Mouse (Mus musculus) embryonic facial prominence, embryonic 13.5 days (tissue): ENCODE data around the gene Pard3. TPM values are rescaled to one million over a fixed set of nuclear protein-coding genes. Genes with fewer than 3 reads are reported as not detected.

Experiments used
- ATAC-seq: fragments of 200-750 bp; cut with Nextera tagmentation; 2 replicates; pipeline ENCODE4 v1.8.0; 2017; ENCODE audit warnings: low read depth; ENCODE audit not compliant: insufficient number of reproducible peaks, insufficient read depth, low FRiP score, low TSS enrichment
- H3K27ac ChIP-seq: fragments of 300-500 bp; sonication (generic); 2 replicates; pipeline ENCODE4 v1.5.1; 2015; ENCODE audit warnings: moderate library complexity, mild to moderate bottlenecking, inconsistent platforms
- H3K27me3 ChIP-seq: fragments of 300-500 bp; sonication (generic); 2 replicates; pipeline ENCODE4 v1.6.1; 2015; ENCODE audit warnings: mild to moderate bottlenecking, inconsistent platforms
- H3K36me3 ChIP-seq: fragments of 300-500 bp; sonication (generic); 2 replicates; pipeline ENCODE4 v1.6.1; 2015; ENCODE audit warnings: mild to moderate bottlenecking, inconsistent platforms
- H3K4me1 ChIP-seq: fragments of 300-500 bp; sonication (generic); 2 replicates; pipeline ENCODE4 v1.6.1; 2015; ENCODE audit warnings: inconsistent platforms
- H3K4me2 ChIP-seq: fragments of 300-500 bp; sonication (generic); 2 replicates; pipeline ENCODE4 v1.6.1; 2015; ENCODE audit warnings: moderate library complexity, mild to moderate bottlenecking, inconsistent platforms
- H3K4me3 ChIP-seq: fragments of 300-500 bp; sonication (generic); 2 replicates; pipeline ENCODE4 v1.5.1; 2015; ENCODE audit warnings: mild to moderate bottlenecking, inconsistent platforms
- H3K9ac ChIP-seq: fragments of 300-500 bp; sonication (generic); 2 replicates; pipeline ENCODE4 v1.6.1; 2015; ENCODE audit warnings: mild to moderate bottlenecking, inconsistent platforms
- H3K9me3 ChIP-seq: fragments of 300-500 bp; sonication (generic); 2 replicates; pipeline ENCODE4 v1.6.1; 2016; ENCODE audit warnings: inconsistent platforms
- WGBS: fragments of 180-500 bp; shearing (Covaris S2); methylation state at CpG from one replicate; pipeline ENCODE4 v1.1.7; 2015; ENCODE audit warnings: mixed read lengths; 5-methylcytosine and 5-hydroxymethylcytosine counted together
- polyA plus RNA-seq: library from polyadenylated mRNA; unstranded; fragments of >200 nt; fragmentation: Nextera tagmentation; extraction: Ambion mirVana; gene quantifications from 2 replicates; pipeline ENCODE4 v1.2.1, GENCODE M21; 2015

Pard3 gene
- polyA plus RNA-seq, 1 experiment from 2014 or later: 35.6 TPM

GRCm38 (mm10) chr8:127087434-127087833 is 23.7 kb downstream of the Pard3 start:
- Histone ChIP-seq H3K4me1 (peaks cover 72% of the 10 kb centered on the region), H3K4me2 (no peak overlapping the region), H3K27me3 (no peaks in the 10 kb centered on the region), H3K9ac (no peak overlapping the region), H3K36me3 (no peaks in the 10 kb centered on the region), H3K9me3 (no peaks in the 10 kb centered on the region), H3K27ac (peak overlapping the region; percentile 60; the same call in 1 of the 2 replicates), H3K4me3 (no peak overlapping the region)
- 69% methylated on average over 1 of the region's 1 CpGs for WGBS
- ATAC-seq: no peak

GRCm38 (mm10) chr8:127088372-127088771 is 24.7 kb downstream of the Pard3 start:
- H3K4me2 ChIP-seq: peak overlapping the region; percentile 18
- peaks cover 80% of the 10 kb centered on the region for H3K4me1 ChIP-seq
- ATAC-seq: no peak
- no peaks in the 10 kb centered on the region for H3K36me3 ChIP-seq
- H3K9me3 ChIP-seq: no peaks in the 10 kb centered on the region
- H3K27ac ChIP-seq: peak overlapping the region; percentile 60; the same call in 1 of the 2 replicates
- no peak overlapping the region for H3K9ac ChIP-seq
- 6% methylated on average over 9 of the region's 9 CpGs for WGBS
- no peaks in the 10 kb centered on the region for H3K27me3 ChIP-seq
- H3K4me3 ChIP-seq: no peak overlapping the region

- Histone ChIP-seq H3K27ac (0 out of 2 replicates have a peak overlapping the region, but pooled peaks have one; percentile 14), H3K4me2 (no peak overlapping the region), H3K9ac (no peak overlapping the region), H3K4me1 (peaks cover 82% of the 10 kb centered on the region), H3K4me3 (no peak overlapping the region), H3K27me3 (no peaks in the 10 kb centered on the region), H3K9me3 (no peaks in the 10 kb centered on the region), H3K36me3 (no peaks in the 10 kb centered on the region)
- 44% methylated on average over 8 of the region's 8 CpGs for WGBS
- no peak for ATAC-seq
Observed at GRCm38 (mm10) chr8:127089021-127089420, 25.3 kb downstream of the Pard3 start.

GRCm38 (mm10) chr8:127090435-127090834 is 26.7 kb downstream of the Pard3 start:
- no peak overlapping the region for H3K9ac ChIP-seq
- ATAC-seq: no peak
- H3K4me2 ChIP-seq: no peak overlapping the region
- no peak overlapping the region for H3K4me3 ChIP-seq
- H3K9me3 ChIP-seq: no peaks in the 10 kb centered on the region
- no peak overlapping the region for H3K27ac ChIP-seq
- WGBS: 80% methylated on average over 4 of the region's 4 CpGs
- H3K36me3 ChIP-seq: no peaks in the 10 kb centered on the region
- no peaks in the 10 kb centered on the region for H3K27me3 ChIP-seq
- H3K4me1 ChIP-seq: peaks cover 84% of the 10 kb centered on the region

GRCm38 (mm10) chr8:127091936-127092335 is 28.2 kb downstream of the Pard3 start:
- WGBS: 85% methylated on average over 3 of the region's 3 CpGs
- Histone ChIP-seq H3K4me3 (no peak overlapping the region), H3K4me2 (0 out of 2 replicates have a peak overlapping the region, but pooled peaks have one; percentile 44), H3K27me3 (no peaks in the 10 kb centered on the region), H3K9me3 (no peaks in the 10 kb centered on the region), H3K4me1 (peaks cover 80% of the 10 kb centered on the region), H3K9ac (no peak overlapping the region), H3K36me3 (no peaks in the 10 kb centered on the region), H3K27ac (peak overlapping the region; percentile 86)
- ATAC-seq: no peak

- no peaks in the 10 kb centered on the region for H3K9me3 ChIP-seq
- peak overlapping the region; percentile 86 for H3K27ac ChIP-seq
- peaks cover 74% of the 10 kb centered on the region for H3K4me1 ChIP-seq
- peak overlapping the region; percentile 44; the same call in 1 of the 2 replicates for H3K9ac ChIP-seq
- WGBS: 19% methylated on average over 10 of the region's 10 CpGs
- H3K36me3 ChIP-seq: no peaks in the 10 kb centered on the region
- peak overlapping the region; percentile 44 for H3K4me2 ChIP-seq
- H3K4me3 ChIP-seq: no peak overlapping the region
- ATAC-seq: 0 out of 2 replicates have a peak, but pooled peaks have one; percentile 27
- H3K27me3 ChIP-seq: no peaks in the 10 kb centered on the region
Observed at GRCm38 (mm10) chr8:127092383-127093112, 28.9 kb downstream of the Pard3 start.

GRCm38 (mm10) chr8:127093113-127093426 is 29.4 kb downstream of the Pard3 start:
- Histone ChIP-seq H3K4me1 (peaks cover 69% of the 10 kb centered on the region), H3K27ac (peak overlapping the region; percentile 86), H3K9me3 (no peaks in the 10 kb centered on the region), H3K4me2 (peak overlapping the region; percentile 44), H3K36me3 (no peaks in the 10 kb centered on the region), H3K4me3 (no peak overlapping the region), H3K27me3 (no peaks in the 10 kb centered on the region), H3K9ac (peak overlapping the region; percentile 44; the same call in 1 of the 2 replicates)
- ATAC-seq: no peak
- 60% methylated on average over 3 of the region's 3 CpGs for WGBS

GRCm38 (mm10) chr8:127095763-127096162 is 32.1 kb downstream of the Pard3 start:
- 67% methylated on average over 7 of the region's 7 CpGs for WGBS
- no peak for ATAC-seq
- Histone ChIP-seq H3K36me3 (no peaks in the 10 kb centered on the region), H3K4me2 (no peak overlapping the region), H3K4me3 (no peak overlapping the region), H3K4me1 (peaks cover 58% of the 10 kb centered on the region), H3K27ac (no peak overlapping the region), H3K9ac (no peak overlapping the region), H3K9me3 (no peaks in the 10 kb centered on the region), H3K27me3 (no peaks in the 10 kb centered on the region)

- Histone ChIP-seq H3K36me3 (no peaks in the 10 kb centered on the region), H3K9me3 (no peaks in the 10 kb centered on the region), H3K4me2 (no peak overlapping the region), H3K9ac (no peak overlapping the region), H3K4me3 (no peak overlapping the region), H3K27ac (no peak overlapping the region), H3K4me1 (peaks cover 34% of the 10 kb centered on the region), H3K27me3 (no peaks in the 10 kb centered on the region)
- WGBS: 50% methylated on average over 1 of the region's 1 CpGs
- ATAC-seq: no peak
Observed at GRCm38 (mm10) chr8:127099439-127100090, 35.9 kb downstream of the Pard3 start.

- Histone ChIP-seq H3K4me2 (no peak overlapping the region), H3K9ac (no peak overlapping the region), H3K27ac (no peak overlapping the region), H3K36me3 (no peaks in the 10 kb centered on the region), H3K9me3 (no peaks in the 10 kb centered on the region), H3K4me1 (peaks cover 29% of the 10 kb centered on the region), H3K27me3 (no peaks in the 10 kb centered on the region), H3K4me3 (no peak overlapping the region)
- ATAC-seq: no peak
- 59% methylated on average over 5 of the region's 5 CpGs for WGBS
Observed at GRCm38 (mm10) chr8:127103256-127103655, 39.6 kb downstream of the Pard3 start.

GRCm38 (mm10) chr8:127104616-127105015 is 40.9 kb downstream of the Pard3 start:
- Histone ChIP-seq H3K9me3 (no peaks in the 10 kb centered on the region), H3K27me3 (no peaks in the 10 kb centered on the region), H3K27ac (no peak overlapping the region), H3K4me3 (no peak overlapping the region), H3K4me1 (peaks cover 23% of the 10 kb centered on the region), H3K36me3 (no peaks in the 10 kb centered on the region), H3K4me2 (no peak overlapping the region), H3K9ac (no peak overlapping the region)
- WGBS: 75% methylated on average over 2 of the region's 2 CpGs
- ATAC-seq: no peak

- Histone ChIP-seq H3K4me2 (no peak overlapping the region), H3K9me3 (no peaks in the 10 kb centered on the region), H3K4me1 (peaks cover 24% of the 10 kb centered on the region), H3K4me3 (no peak overlapping the region), H3K27me3 (no peaks in the 10 kb centered on the region), H3K27ac (no peak overlapping the region), H3K36me3 (no peaks in the 10 kb centered on the region), H3K9ac (no peak overlapping the region)
- no peak for ATAC-seq
- WGBS: 17% methylated on average over 3 of the region's 3 CpGs
Observed at GRCm38 (mm10) chr8:127107928-127108327, 44.2 kb downstream of the Pard3 start.
